Mouse (Mus musculus) MEL (cell line): ENCODE data around the gene Rps15. TPM values are rescaled to one million over a fixed set of nuclear protein-coding genes. Genes with fewer than 3 reads are reported as not detected.
"Not testable (repeated sequence)": the region's sequence is repeated elsewhere in the genome, so short reads cannot be mapped to it uniquely, and the experiment has no call there.

Experiments
- DNase-seq: peaks from one replicate; pipeline ENCODE4 v3.0.0; 2011; ENCODE audit warnings: low read depth, low spot score
- H3K27ac ChIP-seq: 2 replicates; pipeline ENCODE4 v1.5.1; 2012; ENCODE audit warnings: low read depth, mild to moderate bottlenecking, control low read depth, low read length, moderate library complexity; ENCODE audit not compliant: control insufficient read depth
- H3K27me3 ChIP-seq, 2 experiments: fragments of 150-350 bp in 1 of 2; sonication (generic) in 1 of 2; 2 replicates each; pipeline ENCODE4 v1.6.1; 2012; ENCODE audit warnings: low read length in 2 of 2, mild to moderate bottlenecking in 2 of 2, improper control_type of control experiment in 1 of 2, moderate library complexity in 1 of 2; ENCODE audit not compliant: insufficient read depth in 2 of 2, control insufficient read depth in 1 of 2
- H3K36me3 ChIP-seq, 2 experiments: 2 replicates each; pipeline ENCODE4 v1.6.1; 2012 to 2014; ENCODE audit warnings: low read length in 2 of 2, improper control_type of control experiment in 1 of 2, inconsistent platforms in 1 of 2, mild to moderate bottlenecking in 1 of 2; ENCODE audit not compliant: insufficient read depth in 2 of 2, control insufficient read depth in 1 of 2
- H3K4me1 ChIP-seq, 2 experiments: fragments of 150-350 bp in 1 of 2; sonication (generic) in 1 of 2; 2 replicates each; pipeline ENCODE4 v1.6.1; 2012; ENCODE audit warnings: low read length in 2 of 2, improper control_type of control experiment in 1 of 2, mild to moderate bottlenecking in 1 of 2; ENCODE audit not compliant: insufficient read depth in 2 of 2, control insufficient read depth in 1 of 2
- H3K4me3 ChIP-seq, 2 experiments: fragments of 150-350 bp in 1 of 2; sonication (generic) in 1 of 2; 2 replicates each; pipeline ENCODE4 v1.5.1; 2012; ENCODE audit warnings: low read depth in 2 of 2, low read length in 2 of 2, mild to moderate bottlenecking in 2 of 2, moderate library complexity in 2 of 2, control low read depth in 1 of 2, improper control_type of control experiment in 1 of 2; ENCODE audit not compliant: control insufficient read depth in 1 of 2, insufficient read depth in 1 of 2
- H3K79me2 ChIP-seq: 2 replicates; pipeline ENCODE4 v1.6.1; 2012; ENCODE audit warnings: mild to moderate bottlenecking, low read length, moderate library complexity; ENCODE audit not compliant: control insufficient read depth, poor library complexity, insufficient read depth
- H3K9ac ChIP-seq: 2 replicates; pipeline ENCODE4 v1.6.1; 2012; ENCODE audit warnings: low read depth, mild to moderate bottlenecking, control low read depth, low read length, moderate library complexity; ENCODE audit not compliant: control insufficient read depth, poor library complexity, severe bottlenecking
- H3K9me3 ChIP-seq: fragments of 150-350 bp; sonication (generic); replicated peaks from 2 replicates; pipeline ENCODE4 v1.6.1; 2012; ENCODE audit warnings: mild to moderate bottlenecking, low read length, improper control_type of control experiment, moderate library complexity; ENCODE audit not compliant: insufficient read depth
- CHD1 ChIP-seq: IDR thresholded peaks from 2 replicates; pipeline ENCODE4 v1.6.1; 2012; ENCODE audit warnings: low read depth, mild to moderate bottlenecking, inconsistent platforms, low read length, improper control_type of control experiment
- E2F4 ChIP-seq: IDR thresholded peaks from 2 replicates; pipeline ENCODE4 v1.6.1; 2011; ENCODE audit warnings: low read depth, low read length, improper control_type of control experiment, borderline replicate concordance
- ELF1 ChIP-seq: IDR thresholded peaks from 2 replicates; pipeline ENCODE4 v1.6.1; 2014; ENCODE audit warnings: low read depth, mild to moderate bottlenecking, inconsistent platforms, low read length, improper control_type of control experiment, moderate library complexity
- EP300 ChIP-seq, 2 experiments: IDR thresholded peaks; 2 replicates each; pipeline ENCODE4 v1.6.1; 2011; ENCODE audit warnings: improper control_type of control experiment in 2 of 2, low read length in 2 of 2, low read depth in 1 of 2, mild to moderate bottlenecking in 1 of 2
- GATA1 ChIP-seq: IDR thresholded peaks from 2 replicates; pipeline ENCODE4 v1.6.1; 2011; ENCODE audit warnings: low read depth, low read length, improper control_type of control experiment
- HCFC1 ChIP-seq: IDR thresholded peaks from 2 replicates; pipeline ENCODE4 v1.6.1; 2012; ENCODE audit warnings: low read depth, mild to moderate bottlenecking, inconsistent platforms, low read length, improper control_type of control experiment, moderate library complexity
- KAT2A ChIP-seq: conservative IDR thresholded peaks from 2 replicates; pipeline ENCODE4 v1.6.1; 2012; ENCODE audit warnings: low read depth, low read length, improper control_type of control experiment, inconsistent platforms
- MAFK ChIP-seq: IDR thresholded peaks from 2 replicates; pipeline ENCODE4 v1.6.1; 2011; ENCODE audit warnings: low read depth, mild to moderate bottlenecking, low read length, improper control_type of control experiment, borderline replicate concordance
- MAX ChIP-seq: IDR thresholded peaks from 2 replicates; pipeline ENCODE4 v1.6.1; 2011; ENCODE audit warnings: low read length, improper control_type of control experiment
- MXI1 ChIP-seq: IDR thresholded peaks from 2 replicates; pipeline ENCODE4 v1.6.1; 2011; ENCODE audit warnings: mild to moderate bottlenecking, low read depth, low read length, improper control_type of control experiment
- MYB ChIP-seq: IDR thresholded peaks from 2 replicates; pipeline ENCODE4 v1.6.1; 2011; ENCODE audit warnings: mild to moderate bottlenecking, low read depth, low read length, improper control_type of control experiment
- MYC ChIP-seq: IDR thresholded peaks from 2 replicates; pipeline ENCODE4 v1.6.1; 2011; ENCODE audit warnings: low read depth, mild to moderate bottlenecking, low read length, improper control_type of control experiment, moderate library complexity
- NELFE ChIP-seq: IDR thresholded peaks from 2 replicates; pipeline ENCODE4 v1.6.1; 2011; ENCODE audit warnings: low read depth, low read length, improper control_type of control experiment
- NRF1 ChIP-seq: IDR thresholded peaks from 2 replicates; pipeline ENCODE4 v1.6.1; 2014; ENCODE audit warnings: low read depth, mild to moderate bottlenecking, inconsistent platforms, low read length, improper control_type of control experiment, moderate library complexity; ENCODE audit not compliant: poor library complexity, insufficient read depth, severe bottlenecking
- POLR2A ChIP-seq, 2 experiments: IDR thresholded peaks; 2 replicates each; pipeline ENCODE4 v1.6.1; 2011 to 2012; ENCODE audit warnings: low read length in 2 of 2, mild to moderate bottlenecking in 2 of 2, control low read depth in 1 of 2, improper control_type of control experiment in 1 of 2, low read depth in 1 of 2, moderate library complexity in 1 of 2; ENCODE audit not compliant: control insufficient read depth in 1 of 2, insufficient read depth in 1 of 2, poor library complexity in 1 of 2
- RAD21 ChIP-seq: IDR thresholded peaks from 2 replicates; pipeline ENCODE4 v1.6.1; 2011; ENCODE audit warnings: mild to moderate bottlenecking, low read depth, low read length, improper control_type of control experiment
- SIN3A ChIP-seq: IDR thresholded peaks from 2 replicates; pipeline ENCODE4 v1.6.1; 2012; ENCODE audit warnings: low read length, improper control_type of control experiment, inconsistent platforms
- SMC3 ChIP-seq: IDR thresholded peaks from 2 replicates; pipeline ENCODE4 v1.6.1; 2011; ENCODE audit warnings: low read depth, low read length, improper control_type of control experiment
- TBP ChIP-seq: IDR thresholded peaks from 2 replicates; pipeline ENCODE4 v1.8.0; 2011; ENCODE audit warnings: low read depth, low read length, improper control_type of control experiment
- TCF12 ChIP-seq: IDR thresholded peaks from 2 replicates; pipeline ENCODE4 v1.6.1; 2014; ENCODE audit warnings: low read depth, mild to moderate bottlenecking, inconsistent platforms, low read length, improper control_type of control experiment, moderate library complexity
- ZNF384 ChIP-seq: IDR thresholded peaks from 2 replicates; pipeline ENCODE4 v1.6.1; 2012; ENCODE audit warnings: low read depth, mild to moderate bottlenecking, inconsistent platforms, low read length, improper control_type of control experiment
- polyA plus RNA-seq, 2 experiments: library from polyadenylated mRNA; stranded (reverse) in 1 of 2; unstranded in 1 of 2; fragments of >175 nt in 1 of 2; fragments of >200 nt in 1 of 2; gene quantifications; 2 replicates each; pipeline versions ENCODE4 v1.2.1 to v1.2.4; 2012; ENCODE audit warnings: low replicate concordance in 2 of 2, low read depth in 1 of 2; ENCODE audit not compliant: insufficient read length in 2 of 2, insufficient read depth in 1 of 2, missing spikeins in 1 of 2
- total RNA-seq: library from RNA; depleted of rRNA; stranded (reverse); fragments of 300-350 nt; gene quantifications from 2 replicates; pipeline ENCODE4 v1.2.3, GENCODE M21; 2012

Rps15 gene
- total and polyA plus RNA-seq, 3 experiments, result 1,331 to 4,320 (median 3,905) TPM

DNA sequence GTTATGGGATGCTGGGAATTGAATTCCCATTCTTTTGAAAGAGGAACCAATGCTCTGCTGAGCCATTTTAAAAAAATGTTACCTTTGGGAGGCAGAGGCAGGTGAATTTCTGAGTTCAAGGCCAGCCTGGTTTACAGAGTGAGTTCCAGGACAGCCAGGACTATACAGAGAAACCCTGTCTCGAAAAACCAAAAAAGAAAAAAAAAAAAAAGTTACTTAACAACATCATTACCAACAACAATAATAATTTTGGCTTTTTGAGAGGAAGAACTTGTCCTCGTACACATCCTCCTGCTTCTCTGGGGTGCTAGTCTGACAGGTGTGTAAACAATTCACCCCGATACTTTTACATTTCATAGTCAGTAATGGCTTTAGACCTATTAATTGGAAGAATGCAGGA lies 43.8 kb upstream of the Rps15 start:
- not testable (repeated sequence) for H3K4me1 ChIP-seq, H3K27me3 ChIP-seq, H3K27ac ChIP-seq, DNase-seq, H3K9me3 ChIP-seq, H3K36me3 ChIP-seq
- peak overlapping the region; percentile 49 for H3K9ac ChIP-seq
- 0 out of 2 replicates have a peak, but pooled peaks have one; percentile 9 for TF ChIP-seq SIN3A
- peak; percentile 74 for TF ChIP-seq ZNF384
- H3K79me2 ChIP-seq, result peaks cover 20% of the 10 kb centered on the region
- peak overlapping the region; percentile 41 to 56 for H3K4me3 ChIP-seq

DNA sequence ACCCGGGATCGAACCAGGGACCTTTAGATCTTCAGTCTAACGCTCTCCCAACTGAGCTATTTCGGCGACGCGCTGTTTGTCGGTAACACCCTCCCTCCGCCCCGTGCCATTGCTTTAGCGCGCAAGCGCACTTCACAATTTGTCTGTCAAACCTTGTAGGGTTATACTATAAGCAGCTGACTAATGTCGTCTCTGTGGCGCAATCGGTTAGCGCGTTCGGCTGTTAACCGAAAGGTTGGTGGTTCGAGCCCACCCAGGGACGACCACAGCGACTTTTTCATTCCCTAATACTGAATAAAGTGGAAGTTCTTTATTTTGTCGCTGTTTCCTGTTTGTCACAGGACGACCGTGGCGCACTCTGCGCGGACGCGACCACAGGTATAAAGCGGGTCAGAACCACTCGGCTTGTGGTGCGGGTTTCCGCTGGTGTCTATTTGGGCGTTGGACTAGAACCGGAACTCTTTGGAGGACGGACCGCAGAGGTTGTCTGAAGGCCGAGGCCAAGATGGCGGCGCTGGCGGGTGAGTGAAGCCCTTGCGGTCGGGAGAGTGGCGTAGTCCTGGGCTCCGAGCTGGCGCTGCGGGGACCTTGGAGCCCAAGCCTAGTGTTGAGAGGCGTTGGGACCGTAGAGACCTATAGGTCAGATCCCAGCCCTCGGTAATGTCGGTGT lies 43.1 kb upstream of the Rps15 start, which contains the start of gene Ndufs7:
Gene Ndufs7 (plus strand): TSS at position 151 of the 670 bp plus-strand sequence.
- H3K4me1 ChIP-seq, result peaks cover 0 to 6% of the 10 kb centered on the region in 2 experiments; a peak in 2 of 4 replicates
- TF ChIP-seq SIN3A, result peak; percentile 92
- peak; percentile 85 for TF ChIP-seq TCF12
- no peak for TF ChIP-seq SMC3
- peak; percentile 100 for TF ChIP-seq MAFK
- TF ChIP-seq KAT2A, result peak; percentile 70
- no peak for TF ChIP-seq GATA1
- peak; percentile 95 for TF ChIP-seq HCFC1
- no peak for TF ChIP-seq MYB
- TF ChIP-seq NRF1, result peak; percentile 75
- TF ChIP-seq RAD21, result no peak
- TF ChIP-seq CHD1, result no peak
- TF ChIP-seq E2F4, result peak; percentile 68; the same call in 1 of the 2 replicates
- peak; percentile 99 for TF ChIP-seq TBP
- TF ChIP-seq ELF1, result peak; percentile 88
- 0 out of 4 replicates have a peak, but pooled peaks of 1 of the 2 experiments have one; percentile 20 for TF ChIP-seq EP300 (IDR thresholded peaks at IDR 0.05; ENCODE audit: low read depth in 1 of 2, low read length in 2 of 2)
- TF ChIP-seq MAX, result no peak
- peak; percentile 89 for TF ChIP-seq MXI1
- TF ChIP-seq MYC, result peak; percentile 74
- peak; percentile 88 for TF ChIP-seq NELFE
- TF ChIP-seq POLR2A (IDR thresholded peaks at IDR 0.05; ENCODE audit: control insufficient read depth in 1 of 2, insufficient read depth in 1 of 2, low read depth in 1 of 2, low read length in 2 of 2, poor library complexity in 1 of 2), result peak; percentile 74 to 92
- DNase-seq, result peak; percentile 94
- H3K36me3 ChIP-seq, result peaks cover 0 to 3% of the 10 kb centered on the region in 2 experiments; a peak in 2 of 4 replicates
- H3K4me3 ChIP-seq, result peak within 1 kb of the TSS; percentile 47 to 94
- H3K9ac ChIP-seq, result peak within 1 kb of the TSS; percentile 93
- H3K9me3 ChIP-seq, result no peaks in the 10 kb centered on the region
- H3K27ac ChIP-seq, result peak within 1 kb of the TSS; percentile 88
- no peaks in the 10 kb centered on the region for H3K27me3 ChIP-seq
- peaks cover 20% of the 10 kb centered on the region for H3K79me2 ChIP-seq
